Mouse (Mus musculus) forebrain, embryonic 14.5 days (tissue): Measurements from ENCODE around the gene Prss32. TPM values are rescaled to one million over a fixed set of nuclear protein-coding genes. Genes with fewer than 3 reads are reported as not detected.

Source experiments
- ATAC-seq: fragments of 200-750 bp; cut with Nextera tagmentation; 2 replicates; pipeline ENCODE4 v1.8.0; 2017; ENCODE audit warnings: mild to moderate bottlenecking, moderate library complexity
- DNase-seq: peaks from one replicate; pipeline ENCODE4 v3.0.0-alpha.2; 2015; ENCODE audit warnings: low spot score
- H3K27ac ChIP-seq: fragments of 300-500 bp; sonication (generic); 2 replicates; pipeline ENCODE4 v1.5.1; 2014; ENCODE audit warnings: low read depth, mild to moderate bottlenecking, control low read depth, low read length, moderate library complexity
- H3K27me3 ChIP-seq: fragments of 300-500 bp; sonication (generic); replicated peaks from 2 replicates; pipeline ENCODE4 v1.6.1; 2014; ENCODE audit warnings: low read length, control low read depth, mixed read lengths; ENCODE audit not compliant: control insufficient read depth, insufficient read depth
- H3K36me3 ChIP-seq: fragments of 300-500 bp; sonication (generic); 2 replicates; pipeline ENCODE4 v1.6.1; 2014; ENCODE audit warnings: low read length, control low read depth; ENCODE audit not compliant: control insufficient read depth, insufficient read depth
- H3K4me1 ChIP-seq: fragments of 300-500 bp; sonication (generic); 2 replicates; pipeline ENCODE4 v1.6.1; 2014; ENCODE audit warnings: antibody characterized with exemption, low read length, control low read depth; ENCODE audit not compliant: control insufficient read depth, insufficient read depth
- H3K4me2 ChIP-seq: fragments of 300-500 bp; sonication (generic); 2 replicates; pipeline ENCODE4 v1.6.1; 2014; ENCODE audit warnings: mild to moderate bottlenecking, control low read depth, low read length
- H3K4me3 ChIP-seq: fragments of 300-500 bp; sonication (generic); 2 replicates; pipeline ENCODE4 v1.5.1; 2014; ENCODE audit warnings: low read depth, low read length, control low read depth
- H3K9ac ChIP-seq: fragments of 300-500 bp; sonication (generic); 2 replicates; pipeline ENCODE4 v1.6.1; 2014; ENCODE audit warnings: mild to moderate bottlenecking, low read length, control low read depth, moderate library complexity
- H3K9me3 ChIP-seq: fragments of 300-500 bp; sonication (generic); replicated peaks from 2 replicates; pipeline ENCODE4 v1.6.1; 2016; ENCODE audit warnings: low read length, control low read depth, mixed read lengths; ENCODE audit not compliant: control insufficient read depth
- WGBS: fragments of 180-500 bp; shearing (Covaris S2); extraction: QIAGEN DNeasy Blood & Tissue Kit; methylation state at CpG from one replicate; pipeline ENCODE4 v1.1.7; 2014; 5-methylcytosine and 5-hydroxymethylcytosine counted together
- polyA plus RNA-seq: library from polyadenylated mRNA; unstranded; fragments of >200 nt; fragmentation: Nextera tagmentation; extraction: Ambion mirVana; gene quantifications from 2 replicates; pipeline ENCODE4 v1.2.1, GENCODE M21; 2014

Gene Prss32
- polyA plus RNA-seq: not detected in 2 replicates

DNA sequence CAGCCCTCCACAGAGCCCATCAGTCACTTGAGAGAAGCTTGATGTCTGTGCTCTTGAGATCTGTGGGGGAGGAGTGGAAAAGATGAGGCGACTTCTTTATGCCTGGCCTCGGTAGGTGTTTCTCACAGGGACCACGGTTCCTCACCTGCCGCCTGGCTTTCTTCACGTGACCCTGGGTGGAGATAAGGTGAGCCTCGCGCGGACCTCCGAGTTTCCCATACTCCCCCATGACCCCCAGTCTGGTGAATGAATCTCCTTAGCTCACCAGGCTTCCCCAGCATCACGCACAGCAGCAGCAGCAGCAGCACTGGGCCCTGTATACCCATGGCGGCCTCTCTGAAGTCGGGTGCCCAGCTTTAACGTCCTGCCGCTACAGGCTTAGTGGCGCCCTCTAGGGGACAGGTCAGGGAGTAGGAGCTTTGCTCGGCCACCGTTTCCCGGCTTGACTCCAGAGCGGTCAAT lies at the start of gene Prss32, which contains the start of gene Prss41:
TSS of gene Prss32 (plus strand) at position 44 of the 462 bp plus-strand sequence.
TSS of gene Prss41 (minus strand) at position 361 of the 462 bp plus-strand sequence.
- H3K4me2 ChIP-seq: peak within 1 kb of the TSS; percentile 8; the same call in 1 of the 2 replicates
- no peak within 1 kb of the TSS for H3K4me3 ChIP-seq
- no peak within 1 kb of the TSS for H3K9ac ChIP-seq
- no peaks in the 10 kb centered on the region for H3K9me3 ChIP-seq
- H3K36me3 ChIP-seq: no peaks in the 10 kb centered on the region
- no peaks in the 10 kb centered on the region for H3K27me3 ChIP-seq
- no peak within 1 kb of the TSS for H3K27ac ChIP-seq
- H3K4me1 ChIP-seq: no peaks in the 10 kb centered on the region
- ATAC-seq (no peak), DNase-seq (peak; percentile 46)
- WGBS: 17% methylated on average over 19 of the region's 19 CpGs

DNA sequence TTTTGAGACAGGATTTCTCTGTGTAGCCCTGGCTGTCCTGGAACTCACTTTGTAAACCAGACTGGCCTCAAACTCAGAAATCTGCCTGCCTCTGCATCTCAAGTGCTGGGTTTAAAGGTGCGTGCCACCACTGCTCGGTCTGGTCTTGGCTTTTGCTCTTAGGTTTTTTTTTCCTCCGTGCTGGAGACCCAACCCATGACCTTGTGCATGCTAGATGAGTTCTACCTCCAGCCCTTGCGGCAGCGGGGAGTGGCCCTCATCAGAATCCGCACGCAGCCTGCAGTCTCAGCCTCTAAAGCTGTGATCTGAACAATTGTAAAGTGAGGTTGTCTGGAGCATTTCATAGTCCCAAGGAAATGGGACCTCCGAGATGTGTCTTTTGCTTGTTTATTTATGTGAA lies 48.3 kb upstream of the Prss32 start:
- Histone ChIP-seq H3K36me3 (no peaks in the 10 kb centered on the region), H3K4me2 (no peak overlapping the region), H3K9ac (no peak overlapping the region), H3K4me1 (peaks cover 5% of the 10 kb centered on the region), H3K4me3 (no peak overlapping the region), H3K9me3 (no peaks in the 10 kb centered on the region), H3K27ac (no peak overlapping the region), H3K27me3 (no peaks in the 10 kb centered on the region)
- ATAC-seq (no peak), DNase-seq (no peak)
- WGBS: 95% methylated on average over 8 of the region's 8 CpGs

DNA sequence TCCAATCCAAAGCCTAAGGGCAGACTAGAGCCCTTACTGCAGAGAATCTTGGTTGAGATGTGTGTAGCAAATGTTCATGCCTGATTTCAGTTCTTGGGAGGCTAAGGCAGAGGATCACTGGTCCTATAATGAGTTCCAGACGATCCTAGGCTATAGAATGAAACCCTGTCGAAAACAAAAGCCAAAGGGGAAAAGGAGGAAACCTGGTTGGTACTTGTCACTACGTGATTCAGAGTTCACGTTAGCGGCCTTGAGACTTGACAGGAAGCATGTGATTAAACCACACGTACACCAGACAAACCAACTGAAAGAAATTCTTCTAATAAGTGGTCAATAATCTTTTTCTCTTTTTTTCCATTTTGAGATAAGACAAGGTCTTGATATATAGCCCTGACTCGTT lies 46.3 kb upstream of the Prss32 start:
- DNase-seq (no peak), ATAC-seq (no peak)
- H3K27ac ChIP-seq: no peak overlapping the region
- H3K9ac ChIP-seq: no peak overlapping the region
- H3K4me3 ChIP-seq: no peak overlapping the region
- no peaks in the 10 kb centered on the region for H3K36me3 ChIP-seq
- WGBS: 77% methylated on average over 7 of the region's 7 CpGs
- no peak overlapping the region for H3K4me2 ChIP-seq
- H3K27me3 ChIP-seq: no peaks in the 10 kb centered on the region
- H3K9me3 ChIP-seq: no peaks in the 10 kb centered on the region
- no peaks in the 10 kb centered on the region for H3K4me1 ChIP-seq

DNA sequence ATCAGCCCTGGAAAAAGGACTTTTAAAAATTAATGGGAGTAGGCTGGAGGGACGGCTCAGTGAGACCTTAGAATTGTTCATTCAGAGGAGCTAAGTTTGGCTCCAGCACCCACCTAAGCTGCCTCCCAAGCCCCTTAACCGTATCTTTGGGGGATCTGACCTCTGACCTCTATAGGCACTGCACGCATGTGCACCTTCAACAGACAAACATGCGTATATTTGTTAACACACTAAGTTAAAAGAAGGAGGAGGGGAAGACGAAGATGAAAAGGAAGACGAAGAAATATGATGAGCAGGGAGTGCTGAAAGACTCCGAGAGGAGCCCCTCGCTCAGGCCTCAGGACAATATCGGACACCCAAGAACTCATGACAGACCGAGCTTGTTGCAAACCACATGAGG lies 42.0 kb upstream of the Prss32 start:
- no peak for DNase-seq
- 95% methylated on average over 10 of the region's 10 CpGs for WGBS

DNA sequence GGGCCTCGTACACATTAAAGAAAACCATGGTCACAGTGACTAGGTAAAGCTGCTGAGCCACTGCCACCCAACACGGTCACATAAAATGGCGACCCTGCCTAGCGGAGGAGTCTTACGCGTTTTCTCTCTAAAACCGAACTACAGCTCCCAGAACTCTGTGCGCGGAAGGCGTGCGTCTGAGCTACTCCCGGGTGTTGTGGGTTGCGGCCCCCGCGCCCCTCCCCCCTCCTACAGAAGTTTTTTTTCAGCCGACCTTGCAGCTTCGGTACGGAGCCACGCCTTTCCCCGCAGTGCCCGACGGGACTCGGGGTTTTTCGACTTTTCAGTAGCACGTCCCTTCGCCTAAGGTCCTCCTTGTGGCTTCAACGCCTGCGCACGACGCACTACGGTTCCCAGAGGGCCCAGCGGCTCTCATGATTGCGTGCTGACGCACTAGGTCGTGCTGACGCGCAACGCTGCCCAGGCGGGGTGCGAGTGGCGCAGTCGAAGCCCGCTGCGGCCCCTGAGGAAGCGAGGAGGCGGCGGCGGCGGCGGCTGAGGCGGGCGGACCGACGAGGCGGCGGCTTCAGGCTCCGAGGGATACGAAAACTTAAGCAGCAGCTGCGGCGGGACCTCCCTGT lies 40.8 kb upstream of the Prss32 start:
- Histone ChIP-seq H3K9ac (peak overlapping the region; percentile 93), H3K4me3 (peak overlapping the region; percentile 99), H3K9me3 (no peaks in the 10 kb centered on the region), H3K4me2 (peak overlapping the region; percentile 89), H3K4me1 (peaks cover 16% of the 10 kb centered on the region), H3K27me3 (no peaks in the 10 kb centered on the region), H3K27ac (peak overlapping the region; percentile 98), H3K36me3 (peaks cover 7% of the 10 kb centered on the region; the same call in 1 of the 2 replicates)
- 1% methylated on average over 60 of the region's 60 CpGs for WGBS
- DNase-seq (peak; percentile 100), ATAC-seq (peak; percentile 99)

More for the DNA sequence above, 42.0 kb upstream of the Prss32 start:
- no peak for ATAC-seq
- Histone ChIP-seq H3K4me3 (no peak overlapping the region), H3K4me2 (no peak overlapping the region), H3K4me1 (peaks cover 16% of the 10 kb centered on the region), H3K36me3 (no peaks in the 10 kb centered on the region), H3K9me3 (no peaks in the 10 kb centered on the region), H3K27me3 (no peaks in the 10 kb centered on the region), H3K27ac (no peak overlapping the region), H3K9ac (no peak overlapping the region)

DNA sequence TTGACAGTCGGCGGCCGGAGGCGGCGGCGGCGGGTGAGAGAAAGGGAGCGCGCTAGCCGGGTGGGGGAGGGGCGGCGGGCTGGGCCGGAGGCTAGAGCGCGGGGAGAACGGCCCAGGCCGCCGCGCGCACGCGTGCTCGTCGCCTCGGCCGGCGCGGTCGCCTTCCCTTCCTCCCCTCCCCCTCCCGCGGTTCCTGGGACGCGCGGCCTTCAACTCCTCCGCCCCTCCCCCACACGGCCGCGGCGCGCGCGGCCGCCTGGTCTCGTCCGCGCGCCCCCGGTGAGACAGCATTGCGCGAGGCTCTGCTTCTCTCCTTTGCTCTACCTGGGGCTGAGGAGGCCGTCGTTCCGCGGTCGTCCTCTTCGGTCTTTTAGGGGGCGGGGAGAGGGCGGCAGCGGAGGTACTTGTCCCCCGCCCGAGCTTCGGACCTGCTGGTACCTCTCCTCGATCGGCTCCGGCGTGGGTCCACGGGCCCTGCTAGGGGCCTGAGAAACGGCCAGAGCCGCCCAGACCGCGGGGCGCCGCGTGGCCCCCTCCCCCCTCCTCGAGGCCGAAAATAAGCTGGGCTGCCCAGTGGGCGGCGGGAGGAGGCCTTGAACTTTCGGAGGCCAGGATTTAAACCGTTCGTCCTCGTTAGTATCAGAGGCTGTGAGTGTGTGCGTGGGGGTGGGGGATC lies 40.2 kb upstream of the Prss32 start:
- Histone ChIP-seq H3K4me2 (peak overlapping the region; percentile 89), H3K9me3 (no peaks in the 10 kb centered on the region), H3K4me3 (peak overlapping the region; percentile 99), H3K9ac (peak overlapping the region; percentile 93), H3K36me3 (peaks cover 14% of the 10 kb centered on the region), H3K4me1 (peaks cover 16% of the 10 kb centered on the region), H3K27ac (peak overlapping the region; percentile 98), H3K27me3 (no peaks in the 10 kb centered on the region)
- WGBS: under 1% methylated on average over 48 of the region's 83 CpGs
- DNase-seq (peak; percentile 90), ATAC-seq (peak; percentile 65)

DNA sequence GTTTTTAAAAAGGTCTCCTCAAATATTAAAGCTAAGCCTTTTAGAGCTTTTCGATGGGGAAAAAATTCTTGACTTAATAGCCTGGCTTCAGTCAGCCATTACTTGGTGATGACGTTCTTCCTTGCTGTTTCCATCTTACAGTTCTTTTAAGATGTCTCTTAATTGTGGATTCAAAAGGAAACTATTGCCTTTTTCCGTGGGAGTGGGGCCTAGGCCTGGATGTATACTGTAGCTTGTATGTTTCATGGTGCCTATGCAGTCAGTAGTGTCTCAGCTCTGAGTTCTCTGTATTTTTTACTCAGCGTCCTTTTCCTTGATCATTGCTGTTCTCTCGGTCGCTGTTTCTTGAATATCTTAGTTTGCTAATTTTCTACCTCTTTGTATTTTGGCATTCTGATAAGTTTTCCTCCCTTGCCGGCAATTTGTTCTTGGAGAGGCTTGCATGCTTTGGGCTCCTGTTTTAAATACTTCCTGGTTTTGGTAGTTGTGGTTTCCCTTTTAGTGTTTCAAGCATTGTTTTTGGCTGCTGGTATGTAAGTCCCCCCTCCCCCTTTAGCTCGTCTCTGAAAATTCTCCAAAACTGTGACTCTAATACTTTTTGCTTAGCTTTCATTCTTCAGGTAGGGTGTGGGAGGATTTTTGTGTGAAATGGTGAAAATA lies 39.1 kb upstream of the Prss32 start:
- ATAC-seq: no peak
- H3K4me2 ChIP-seq: peak overlapping the region; percentile 89
- peaks cover 24% of the 10 kb centered on the region for H3K36me3 ChIP-seq
- peak overlapping the region; percentile 93 for H3K9ac ChIP-seq
- H3K4me1 ChIP-seq: peaks cover 16% of the 10 kb centered on the region
- no peak overlapping the region for H3K27ac ChIP-seq
- 7% methylated on average over 8 of the region's 8 CpGs for WGBS
- no peaks in the 10 kb centered on the region for H3K27me3 ChIP-seq
- DNase-seq: no peak
- H3K4me3 ChIP-seq: peak overlapping the region; percentile 99
- no peaks in the 10 kb centered on the region for H3K9me3 ChIP-seq

DNA sequence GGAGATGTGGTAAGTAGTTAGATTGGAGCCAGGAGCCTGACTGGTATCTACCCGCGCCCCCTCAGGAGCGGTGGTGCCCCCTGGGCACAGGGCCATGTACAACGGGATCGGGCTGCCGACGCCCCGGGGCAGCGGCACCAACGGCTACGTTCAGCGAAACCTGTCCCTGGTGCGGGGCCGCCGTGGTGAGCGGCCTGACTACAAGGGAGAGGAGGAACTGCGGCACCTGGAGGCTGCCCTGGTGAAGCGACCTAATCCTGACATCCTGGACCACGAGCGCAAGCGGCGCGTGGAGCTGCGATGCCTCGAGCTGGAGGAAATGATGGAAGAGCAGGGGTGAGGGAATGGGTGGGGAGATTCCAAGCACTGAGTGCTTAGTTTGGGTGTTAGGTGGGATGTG lies 36.8 kb upstream of the Prss32 start:
- Histone ChIP-seq H3K4me2 (no peak overlapping the region), H3K36me3 (peaks cover 46% of the 10 kb centered on the region), H3K4me3 (no peak overlapping the region)

More for the DNA sequence above, 36.8 kb upstream of the Prss32 start:
- Histone ChIP-seq H3K9me3 (no peaks in the 10 kb centered on the region), H3K9ac (no peak overlapping the region), H3K27me3 (no peaks in the 10 kb centered on the region), H3K4me1 (peaks cover 16% of the 10 kb centered on the region), H3K27ac (no peak overlapping the region)
- WGBS: 82% methylated on average over 25 of the region's 25 CpGs
- no peak for DNase-seq
- ATAC-seq: no peak
